Mouse (Mus musculus): Measurements from ENCODE around the gene Akt2.

Akt2 gene

GRCm38 (mm10) chr7:27673064-27673574 is 81.8 kb downstream of the Akt2 start:
- no peak for DNase-seq

GRCm38 (mm10) chr7:27673575-27674131 is 82.3 kb downstream of the Akt2 start:
- peak; percentile 15 for DNase-seq

DNA sequence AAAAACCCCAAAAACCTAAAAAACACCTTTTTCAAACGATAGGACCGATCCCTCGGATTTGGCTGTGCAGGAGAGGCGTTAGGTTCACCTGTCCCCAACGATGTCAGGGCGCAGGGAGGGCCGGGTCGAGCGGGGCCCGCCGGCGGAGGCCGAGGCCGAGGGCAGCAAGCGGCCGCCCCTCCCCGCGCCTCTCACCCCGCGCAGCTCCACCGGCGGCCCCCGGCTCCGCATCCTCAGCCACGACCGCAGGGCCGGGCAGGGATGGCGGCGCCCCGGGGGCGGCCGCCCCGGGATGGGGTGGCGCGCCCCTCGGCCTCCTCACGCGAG is 82.8 kb downstream of the Akt2 start:
- no peak for DNase-seq

- DNase-seq: peak; percentile 97
Measured at GRCm38 (mm10) chr7:27674522-27675221, 83.3 kb downstream of the Akt2 start, which contains the start of gene Map3k10. Gene Map3k10 (minus strand): TSS chr7:27674598.

- DNase-seq: no peak
Measured at GRCm38 (mm10) chr7:27675222-27675612, 83.9 kb downstream of the Akt2 start.

DNA sequence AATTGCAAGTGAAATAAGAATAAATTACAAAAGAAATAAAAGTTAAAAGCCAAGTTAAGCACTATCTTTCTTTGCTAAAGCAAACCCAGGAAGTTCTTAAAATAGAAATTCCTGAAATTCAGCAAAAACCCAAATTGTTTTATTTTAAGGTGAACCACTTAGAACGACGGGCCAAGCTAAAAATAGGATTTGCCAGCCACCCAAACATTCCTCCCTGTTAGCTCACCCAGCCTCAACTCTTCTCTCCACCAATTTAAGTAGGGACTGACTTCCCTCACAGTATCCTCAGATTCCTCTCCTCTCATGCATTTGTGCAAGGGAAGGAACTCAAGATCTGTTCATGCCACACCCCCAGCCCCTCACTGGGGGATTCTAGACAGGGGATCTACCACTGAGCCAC is 91.9 kb downstream of the Akt2 start:
- no peak for DNase-seq

DNA sequence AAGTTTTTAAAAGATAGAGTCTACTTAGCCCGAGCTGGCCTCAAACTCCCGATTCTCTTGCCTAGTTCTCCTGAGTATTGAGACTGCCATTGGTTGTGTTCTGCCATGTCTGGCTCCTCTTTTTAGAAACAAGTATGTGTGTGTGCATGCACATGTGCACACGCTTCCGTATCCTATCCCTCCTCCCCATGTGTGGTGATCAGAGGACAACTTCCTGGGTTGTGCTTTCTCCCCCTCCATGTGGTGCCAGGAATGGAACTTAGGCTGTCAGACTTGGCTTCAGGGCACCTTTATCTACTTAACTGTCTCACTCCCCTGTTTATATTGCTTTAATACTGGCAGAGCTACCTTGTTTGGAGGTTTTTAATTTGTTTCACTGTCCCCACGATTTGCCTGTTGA is 93.9 kb downstream of the Akt2 start:
- no peak for DNase-seq

GRCm38 (mm10) chr7:27685681-27686080 is 94.3 kb downstream of the Akt2 start:
- no peak for DNase-seq

GRCm38 (mm10) chr7:27687043-27687442 is 95.7 kb downstream of the Akt2 start:
- DNase-seq: no peak

- no peak for DNase-seq
Measured at GRCm38 (mm10) chr7:27687836-27688235, 96.5 kb downstream of the Akt2 start.

DNA sequence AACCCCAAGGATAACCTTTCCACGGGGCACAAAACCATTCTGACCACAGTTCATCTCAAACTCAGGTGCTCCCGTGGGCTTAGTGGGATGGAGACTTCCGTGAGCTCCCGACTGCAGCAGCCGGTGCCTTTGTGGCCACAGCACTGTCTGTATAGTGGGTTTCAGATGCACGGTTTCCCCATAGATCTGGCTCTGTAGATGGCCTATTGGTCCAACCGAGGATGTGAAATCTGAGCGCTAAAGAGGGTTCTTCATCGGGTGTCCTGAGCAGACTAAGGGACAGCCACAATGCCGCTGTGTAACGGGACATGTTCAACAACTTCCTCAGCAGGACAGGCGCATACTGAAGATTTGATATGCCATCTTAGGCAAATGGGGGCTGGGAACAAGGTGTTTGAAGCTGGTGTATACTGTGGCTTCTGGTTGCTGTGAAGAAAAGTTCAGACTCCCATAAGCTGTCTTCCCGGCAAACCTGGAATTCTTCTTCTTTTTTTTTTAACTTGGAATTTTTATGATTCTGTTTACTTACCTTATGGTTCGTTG is 97.0 kb downstream of the Akt2 start:
- DNase-seq: no peak

DNA sequence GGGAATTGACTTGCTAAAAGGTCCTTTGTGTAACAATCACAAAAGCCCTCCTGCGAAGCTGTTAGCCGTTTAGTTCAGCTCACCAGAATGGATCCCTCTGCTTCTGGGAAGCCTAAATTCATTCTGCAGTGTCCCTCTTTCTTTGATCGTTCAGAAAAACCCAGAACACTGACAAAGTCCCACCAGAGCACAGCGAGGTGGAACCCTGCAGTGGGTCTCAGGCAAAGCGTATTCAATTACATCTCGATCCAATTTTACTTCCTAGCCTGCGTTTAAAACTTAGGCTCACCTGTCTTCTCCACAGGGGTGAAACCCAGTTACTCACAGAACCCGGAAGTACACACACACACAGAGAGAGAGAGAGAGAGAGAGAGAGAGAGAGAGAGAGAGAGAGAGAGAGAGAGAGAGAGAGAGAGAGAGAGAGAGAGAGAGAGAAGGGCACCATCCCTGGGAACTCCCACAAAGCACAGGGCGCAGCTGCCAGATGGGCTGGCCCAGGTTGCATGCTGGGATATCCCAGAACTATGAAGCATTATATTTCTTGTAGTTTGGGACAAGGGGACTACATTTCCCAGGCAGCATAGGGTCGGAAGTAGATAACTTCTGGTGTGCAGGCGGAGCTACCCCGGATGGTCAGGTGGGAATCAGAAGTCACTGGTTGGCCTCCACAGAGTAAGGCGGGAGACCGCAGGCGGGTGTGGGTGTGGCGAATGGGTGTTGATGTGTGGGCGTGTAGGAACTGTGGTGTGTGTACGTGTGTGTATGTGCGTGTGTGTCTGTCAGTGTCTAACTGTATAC is 97.7 kb downstream of the Akt2 start, which contains the start of gene Zfp607b:
Gene Zfp607b, plus strand, starts transcription at position 526 of the 798 bp plus-strand sequence.
- peak; percentile 90 for DNase-seq
